Mouse (Mus musculus) forebrain, embryonic 12.5 days (tissue): ENCODE results near the gene Top1. TPM values are rescaled to one million over a fixed set of nuclear protein-coding genes. Genes with fewer than 3 reads are reported as not detected.

Experiments
- microRNA-seq: library from miRNA; unstranded; fragments of <30 nt; microRNA quantifications from one replicate; pipeline ENCODE4, GENCODE M21; 2017
- polyA plus RNA-seq: library from polyadenylated mRNA; unstranded; fragments of >200 nt; fragmentation: Nextera tagmentation; extraction: Ambion mirVana; gene quantifications from 2 replicates; pipeline ENCODE4 v1.2.1, GENCODE M21; 2016

Top1 gene
- polyA plus RNA-seq, 1 experiment from 2014 or later, result 146 TPM

Small RNA genes lying within 50 kb of the gene (microRNA-seq; reads per million reads assigned to microRNA genes)
- not detected for gene Gm23968

Other genes starting within 250 kb of the Top1 start
- gene Plcg1, start 85.4 kb downstream of the Top1 start, polyA plus RNA-seq, result 91.1 and 100 TPM in 2 replicates
- 16.0 and 16.5 TPM in 2 replicates for gene Zhx3, start 227.1 kb downstream of the Top1 start, polyA plus RNA-seq
- gene Lpin3, start 234.8 kb downstream of the Top1 start, polyA plus RNA-seq, result 0.27 and 0.28 TPM in 2 replicates